Mouse (Mus musculus) splenic B cell, adult 2 months (primary cell): ENCODE data around the gene Irf2bpl.

Source experiments
- DNase-seq: peaks from one replicate; pipeline ENCODE4 v3.0.0-alpha.2; 2011; ENCODE audit warnings: low read depth, low spot score
- H3K27me3 ChIP-seq: 2 replicates; pipeline ENCODE4 v1.6.1; 2012; ENCODE audit warnings: mild to moderate bottlenecking, low read length, moderate library complexity, mixed read lengths; ENCODE audit not compliant: control insufficient read depth, poor library complexity, insufficient read depth, severe bottlenecking
- H3K36me3 ChIP-seq: 2 replicates; pipeline ENCODE4 v1.6.1; 2012; ENCODE audit warnings: mild to moderate bottlenecking, low read length, moderate library complexity, mixed read lengths; ENCODE audit not compliant: control insufficient read depth, poor library complexity, insufficient read depth, severe bottlenecking

The Irf2bpl gene

DNA sequence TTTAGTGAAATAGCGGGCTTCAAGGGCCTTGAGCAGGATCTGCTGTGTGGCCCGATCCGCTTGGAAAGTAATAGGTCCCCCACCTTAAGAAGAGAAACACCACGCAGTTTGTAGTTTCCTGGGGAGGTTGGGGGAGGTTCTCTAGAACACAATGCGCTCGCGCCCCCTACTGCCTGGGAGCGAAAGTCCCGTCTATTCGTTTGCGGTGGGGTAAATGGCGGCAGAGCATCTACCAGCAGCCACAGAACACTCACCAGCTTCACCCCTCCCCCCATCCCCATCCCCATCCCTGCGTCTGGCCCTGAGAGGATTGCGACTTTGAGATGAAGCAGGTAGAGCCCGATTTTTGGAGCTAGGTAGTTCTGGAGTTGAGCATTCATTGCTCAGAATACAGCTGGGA, 21.8 kb upstream of the Irf2bpl start:
- no peaks in the 10 kb centered on the region for H3K36me3 ChIP-seq
- peak; percentile 91 for DNase-seq
- H3K27me3 ChIP-seq = no peaks in the 10 kb centered on the region

DNA sequence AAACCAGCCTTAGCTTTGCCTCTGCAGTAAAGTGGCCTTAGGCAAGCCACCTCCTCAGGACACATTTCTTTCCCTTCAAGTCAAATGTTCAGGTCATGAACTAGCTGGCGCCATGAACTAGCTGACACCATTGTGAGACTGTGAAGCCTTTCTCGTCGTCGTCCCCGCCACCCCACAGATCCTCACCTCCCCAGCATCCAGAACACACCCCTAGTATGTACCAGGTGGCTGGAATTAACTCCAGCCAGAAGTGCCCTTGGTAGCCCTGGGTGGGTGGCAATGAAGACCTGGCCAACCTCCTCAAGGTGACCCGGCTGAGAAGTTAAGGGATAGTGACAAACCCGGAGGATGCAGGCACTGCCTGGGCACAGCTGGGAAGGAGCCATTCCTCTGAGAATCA, 21.3 kb upstream of the Irf2bpl start:
- Histone ChIP-seq H3K27me3 (no peaks in the 10 kb centered on the region), H3K36me3 (no peaks in the 10 kb centered on the region)
- DNase-seq = no peak

GRCm38 (mm10) chr12:86905203-86905602, 20.6 kb upstream of the Irf2bpl start:
- Histone ChIP-seq H3K36me3 (no peaks in the 10 kb centered on the region), H3K27me3 (no peaks in the 10 kb centered on the region)
- DNase-seq = peak; percentile 71

- Histone ChIP-seq H3K36me3 (no peaks in the 10 kb centered on the region), H3K27me3 (no peaks in the 10 kb centered on the region)
- DNase-seq = no peak
Observed at GRCm38 (mm10) chr12:86903828-86904806, 19.5 kb upstream of the Irf2bpl start.

- no peak for DNase-seq
- Histone ChIP-seq H3K27me3 (no peaks in the 10 kb centered on the region), H3K36me3 (no peaks in the 10 kb centered on the region)
Observed at GRCm38 (mm10) chr12:86899461-86900179, 15.0 kb upstream of the Irf2bpl start.

DNA sequence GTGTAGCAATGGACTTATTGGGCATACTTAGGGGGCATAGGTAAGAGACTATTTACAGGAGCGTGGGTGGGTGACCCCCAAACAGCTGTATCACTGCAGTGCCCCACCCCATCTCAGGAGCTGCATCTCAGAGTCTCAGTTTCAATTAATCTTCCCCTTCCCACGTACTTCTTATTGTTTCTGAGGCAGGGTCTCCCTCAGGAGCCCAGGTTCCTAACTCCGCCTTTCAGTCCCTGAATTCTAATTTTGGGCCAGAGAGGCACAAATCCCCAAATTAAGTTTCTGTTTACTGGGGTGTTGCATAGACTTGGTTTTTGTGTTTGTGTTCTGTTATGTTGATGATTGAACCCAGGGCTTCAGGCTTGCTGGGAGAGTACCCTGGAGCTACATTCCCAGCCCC, 13.8 kb upstream of the Irf2bpl start:
- Histone ChIP-seq H3K36me3 (no peaks in the 10 kb centered on the region), H3K27me3 (no peaks in the 10 kb centered on the region)
- DNase-seq = no peak

- H3K27me3 ChIP-seq = no peaks in the 10 kb centered on the region
- H3K36me3 ChIP-seq = no peaks in the 10 kb centered on the region
- DNase-seq = no peak
Observed at GRCm38 (mm10) chr12:86897769-86898273, 13.2 kb upstream of the Irf2bpl start.

GRCm38 (mm10) chr12:86896921-86897512, 12.4 kb upstream of the Irf2bpl start:
- no peaks in the 10 kb centered on the region for H3K27me3 ChIP-seq
- H3K36me3 ChIP-seq = no peaks in the 10 kb centered on the region
- DNase-seq = no peak

DNA sequence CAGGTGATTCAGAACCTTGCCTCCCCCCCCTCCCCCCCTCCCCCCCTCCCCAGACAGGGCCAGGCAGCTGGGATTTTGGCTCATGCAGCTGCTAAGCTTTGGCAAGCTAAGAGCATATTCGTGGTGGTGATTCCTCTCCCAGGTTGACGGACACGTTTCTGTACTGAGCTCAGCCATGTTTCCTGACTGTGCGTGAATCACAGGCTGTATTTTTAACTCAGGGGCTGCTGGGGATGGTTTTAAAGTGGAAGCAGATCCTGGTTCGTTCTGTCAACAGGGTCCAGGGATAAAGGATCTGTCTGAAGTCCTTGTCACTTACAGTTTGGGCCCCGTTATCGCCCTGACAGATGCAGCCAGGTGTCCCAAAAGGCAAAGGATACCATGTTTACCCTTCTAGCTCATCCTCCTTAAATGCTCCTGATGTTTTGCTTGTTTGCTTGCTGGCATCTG, 11.9 kb upstream of the Irf2bpl start:
- H3K27me3 ChIP-seq = no peaks in the 10 kb centered on the region
- H3K36me3 ChIP-seq = no peaks in the 10 kb centered on the region
- DNase-seq = no peak

GRCm38 (mm10) chr12:86895703-86896409, 11.3 kb upstream of the Irf2bpl start:
- Histone ChIP-seq H3K27me3 (no peaks in the 10 kb centered on the region), H3K36me3 (no peaks in the 10 kb centered on the region)
- DNase-seq = no peak

- Histone ChIP-seq H3K36me3 (no peaks in the 10 kb centered on the region), H3K27me3 (no peaks in the 10 kb centered on the region)
- DNase-seq = peak; percentile 60
Observed at GRCm38 (mm10) chr12:86894841-86895428, 10.3 kb upstream of the Irf2bpl start.

DNA sequence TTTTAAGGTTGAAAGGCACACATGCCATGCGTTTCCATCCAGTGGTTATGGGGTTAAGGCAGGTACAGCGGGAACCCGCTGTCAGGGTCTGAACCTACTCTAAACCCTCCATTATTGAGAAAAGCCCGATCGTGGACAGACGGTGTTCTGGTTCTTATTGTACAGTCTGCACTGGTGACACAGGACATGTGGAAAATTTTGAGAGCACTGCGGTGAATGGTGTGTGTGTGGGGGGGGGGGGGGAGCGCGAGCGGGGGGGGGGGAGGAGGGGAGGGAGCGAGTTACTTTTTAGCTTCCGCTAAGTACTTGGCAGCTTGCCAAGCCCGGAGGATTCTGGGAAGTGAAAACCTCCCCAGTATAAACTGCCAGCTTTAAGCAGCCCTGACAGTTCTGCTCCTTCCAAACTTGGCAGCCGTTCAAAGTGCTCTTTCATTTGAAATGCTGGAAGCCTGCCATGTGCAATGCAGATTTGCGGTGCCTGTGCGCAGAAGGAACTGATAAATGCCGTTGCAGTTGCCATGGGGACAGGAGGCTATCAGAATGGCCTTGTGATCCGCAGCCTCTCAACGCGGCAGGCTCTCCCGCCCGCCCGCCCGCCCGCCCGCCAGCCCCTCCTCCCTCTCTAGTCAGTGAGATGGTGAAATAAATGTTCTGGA, 9.7 kb upstream of the Irf2bpl start:
- no peaks in the 10 kb centered on the region for H3K27me3 ChIP-seq
- H3K36me3 ChIP-seq = no peaks in the 10 kb centered on the region
- peak; percentile 97 for DNase-seq

DNA sequence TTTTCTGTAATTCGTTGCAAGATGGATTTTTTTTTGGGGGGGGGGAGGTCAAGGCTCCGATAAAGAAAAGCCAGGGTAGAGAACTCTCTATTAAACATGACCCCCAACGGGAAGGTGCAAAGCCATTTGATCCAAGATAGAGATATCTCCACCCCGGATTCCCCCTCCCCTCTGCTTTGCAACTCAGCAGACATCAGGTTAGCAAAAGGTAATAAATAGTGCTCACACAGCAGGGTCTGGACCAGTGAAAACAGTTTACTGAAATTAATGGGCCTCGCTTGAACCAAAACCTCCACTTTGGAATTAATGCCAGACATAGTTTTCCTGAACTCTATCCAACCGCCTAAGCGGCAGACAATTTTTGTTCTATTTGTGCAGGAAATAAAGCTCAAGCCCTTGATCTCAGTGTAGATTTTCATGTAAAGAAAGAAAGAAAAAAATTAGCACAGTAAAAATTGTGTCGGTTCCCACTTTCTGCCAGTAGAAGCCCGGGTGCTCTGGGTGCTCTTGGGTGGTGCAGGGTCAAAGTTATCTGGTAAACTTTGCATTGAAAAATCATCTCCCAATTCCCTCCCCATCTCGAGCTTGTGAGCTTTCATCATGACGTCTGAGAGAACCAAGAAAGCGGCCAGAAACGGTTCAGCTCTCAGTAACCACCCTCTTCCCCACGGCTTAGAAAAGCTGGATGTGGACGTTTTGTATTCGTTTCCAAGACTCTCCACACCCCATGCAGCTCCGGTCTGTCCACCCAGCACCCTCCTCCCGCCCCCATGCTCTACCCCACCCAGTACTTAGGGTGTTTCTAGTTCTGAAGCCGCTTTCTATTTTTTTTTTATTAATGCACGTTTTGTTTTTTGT, 9.0 kb upstream of the Irf2bpl start:
- peak; percentile 55 for DNase-seq
- no peaks in the 10 kb centered on the region for H3K36me3 ChIP-seq
- H3K27me3 ChIP-seq = no peaks in the 10 kb centered on the region
